Mouse (Mus musculus) kidney, postnatal 0 days (tissue): ENCODE measurements around the gene Ccdc89. TPM values are rescaled to one million over a fixed set of nuclear protein-coding genes. Genes with fewer than 3 reads are reported as not detected.

Experiments used
- ATAC-seq: fragments of 200-750 bp; cut with Nextera tagmentation; replicated peaks from 2 replicates; pipeline ENCODE4 v1.8.0; 2017; ENCODE audit warnings: low read depth, moderate number of reproducible peaks, moderate TSS enrichment, moderate library complexity; ENCODE audit not compliant: low FRiP score
- DNase-seq: peaks from one replicate; pipeline ENCODE4 v3.0.0-alpha.2; 2016; ENCODE audit warnings: low spot score
- H3K27ac ChIP-seq: fragments of 300-500 bp; sonication (generic); 2 replicates; pipeline ENCODE4 v1.5.1; 2014; ENCODE audit warnings: mild to moderate bottlenecking
- H3K27me3 ChIP-seq: fragments of 300-500 bp; sonication (generic); 2 replicates; pipeline ENCODE4 v1.6.1; 2014; ENCODE audit warnings: low read length, mixed read lengths; ENCODE audit not compliant: insufficient read depth
- H3K36me3 ChIP-seq: fragments of 300-500 bp; sonication (generic); 2 replicates; pipeline ENCODE4 v1.6.1; 2014; ENCODE audit warnings: low read length, mixed read lengths; ENCODE audit not compliant: insufficient read depth
- H3K4me1 ChIP-seq: fragments of 300-500 bp; sonication (generic); replicated peaks from 2 replicates; pipeline ENCODE4 v1.6.1; 2014; ENCODE audit warnings: antibody characterized with exemption, low read length, mixed read lengths; ENCODE audit not compliant: insufficient read depth
- H3K4me2 ChIP-seq: fragments of 300-500 bp; sonication (generic); 2 replicates; pipeline ENCODE4 v1.6.1; 2014; ENCODE audit warnings: mild to moderate bottlenecking, low read length, moderate library complexity, mixed read lengths
- H3K4me3 ChIP-seq: fragments of 300-500 bp; sonication (generic); replicated peaks from 2 replicates; pipeline ENCODE4 v1.5.1; 2014; ENCODE audit warnings: low read depth, low read length
- H3K9ac ChIP-seq: fragments of 300-500 bp; sonication (generic); 2 replicates; pipeline ENCODE4 v1.6.1; 2014; ENCODE audit warnings: low read depth, low read length
- H3K9me3 ChIP-seq: fragments of 300-500 bp; sonication (generic); replicated peaks from 2 replicates; pipeline ENCODE4 v1.6.1; 2016; ENCODE audit warnings: low read length, inconsistent platforms, mixed read lengths
- CTCF ChIP-seq: IDR thresholded peaks from 2 replicates; pipeline ENCODE4 v1.5.1; 2016; ENCODE audit warnings: antibody characterized with exemption, low read depth, mild to moderate bottlenecking, moderate library complexity
- WGBS: fragments of 180-500 bp; shearing (Covaris S2); extraction: QIAGEN DNeasy Blood & Tissue Kit; methylation state at CpG from one replicate; pipeline ENCODE4 v1.1.7; 2014; 5-methylcytosine and 5-hydroxymethylcytosine counted together
- polyA plus RNA-seq: library from polyadenylated mRNA; unstranded; fragments of >200 nt; fragmentation: Nextera tagmentation; extraction: Ambion mirVana; gene quantifications from 2 replicates; pipeline ENCODE4 v1.2.1, GENCODE M21; 2015

Ccdc89 gene
- polyA plus RNA-seq, 1 experiment from 2014 or later: 1.0 TPM

GRCm38 (mm10) chr7:90409934-90410333, 16.4 kb upstream of the Ccdc89 start:
- Histone ChIP-seq H3K9me3 (no peaks in the 10 kb centered on the region), H3K4me2 (no peak overlapping the region), H3K27me3 (no peaks in the 10 kb centered on the region), H3K9ac (no peak overlapping the region), H3K4me3 (no peak overlapping the region), H3K4me1 (no peaks in the 10 kb centered on the region), H3K27ac (no peak overlapping the region), H3K36me3 (no peaks in the 10 kb centered on the region)
- peak; percentile 94 for TF ChIP-seq CTCF
- DNase-seq (peak; percentile 82), ATAC-seq (no peak)
- WGBS: 40% methylated on average over 3 of the region's 3 CpGs

GRCm38 (mm10) chr7:90427006-90427405, 629 bp downstream of the Ccdc89 start:
- Histone ChIP-seq H3K4me3 (peak overlapping the region; percentile 25), H3K27ac (no peak overlapping the region), H3K27me3 (no peaks in the 10 kb centered on the region), H3K36me3 (no peaks in the 10 kb centered on the region), H3K4me1 (no peaks in the 10 kb centered on the region), H3K9ac (no peak overlapping the region), H3K4me2 (peak overlapping the region; percentile 62), H3K9me3 (no peaks in the 10 kb centered on the region)
- TF ChIP-seq CTCF: no peak
- WGBS: 62% methylated on average over 9 of the region's 9 CpGs
- ATAC-seq (no peak), DNase-seq (no peak)

DNA sequence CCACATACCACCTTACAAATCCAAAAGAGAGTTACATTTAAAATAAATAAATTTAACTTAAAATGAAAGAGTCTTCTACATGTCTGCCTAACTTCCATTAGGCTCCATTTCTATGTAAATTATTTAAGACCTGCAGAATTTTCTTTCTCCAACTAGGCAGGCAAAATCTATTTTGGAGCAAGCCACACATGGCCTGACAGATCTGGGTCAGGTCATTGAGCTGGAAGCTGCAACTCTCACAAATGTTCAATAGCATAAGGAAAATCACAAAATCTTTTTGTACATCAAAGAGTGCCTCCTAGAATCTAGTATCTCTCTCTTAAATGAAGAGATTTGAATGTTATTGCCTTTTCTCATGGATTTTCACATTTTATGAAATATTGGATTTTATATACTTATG, 5.8 kb downstream of the Ccdc89 start:
- Histone ChIP-seq H3K4me3 (no peak overlapping the region), H3K4me1 (no peaks in the 10 kb centered on the region), H3K27ac (no peak overlapping the region), H3K4me2 (no peak overlapping the region), H3K9me3 (no peaks in the 10 kb centered on the region), H3K9ac (no peak overlapping the region), H3K36me3 (no peaks in the 10 kb centered on the region), H3K27me3 (no peaks in the 10 kb centered on the region)
- no peak for TF ChIP-seq CTCF
- no peak for ATAC-seq
- no peak for DNase-seq

DNA sequence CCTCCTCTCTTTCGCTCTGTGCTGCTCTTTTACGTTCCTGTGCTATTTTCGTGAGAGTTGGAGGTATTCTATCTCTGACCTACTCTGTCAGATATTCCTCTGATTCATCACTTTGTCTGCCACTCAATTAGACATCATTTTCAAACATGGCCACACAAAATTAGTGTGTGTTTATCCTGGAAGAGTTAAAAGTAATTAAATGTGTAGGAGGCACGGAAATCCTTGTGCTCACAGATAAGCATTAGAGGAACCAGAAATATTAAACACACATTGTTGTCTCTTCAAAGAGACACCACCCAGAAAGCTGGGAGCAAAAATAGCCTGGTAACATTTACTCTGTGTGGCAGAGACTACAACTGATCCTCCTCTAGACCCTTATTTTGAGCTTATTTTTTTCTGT, 13.7 kb downstream of the Ccdc89 start:
- 86% methylated on average over 4 of the region's 4 CpGs for WGBS
- TF ChIP-seq CTCF: no peak
- no peak overlapping the region for H3K9ac ChIP-seq

DNA sequence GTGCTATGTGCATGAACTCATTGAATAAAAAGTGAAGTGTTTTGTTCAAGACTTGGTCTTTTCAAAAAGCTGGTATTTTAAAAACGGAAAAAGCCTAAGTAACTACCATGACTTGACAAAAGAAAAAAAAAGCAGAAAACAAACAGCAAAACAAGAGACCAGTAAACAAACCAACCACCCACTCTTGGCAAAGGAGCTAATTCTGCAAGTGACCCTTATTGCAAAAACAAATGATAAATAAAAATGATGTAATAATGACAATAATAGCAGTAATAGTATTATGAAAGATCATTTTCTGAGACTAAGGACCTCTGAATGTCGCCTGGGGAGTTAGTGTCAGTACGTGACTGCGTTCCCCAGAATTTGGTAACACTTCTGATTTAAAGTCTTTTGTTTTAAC, 15.7 kb downstream of the Ccdc89 start:
- peak overlapping the region; percentile 99; the same call in 1 of the 2 replicates for H3K27ac ChIP-seq
- H3K4me1 ChIP-seq: no peaks in the 10 kb centered on the region; the same call in 1 of the 2 replicates
- 8% methylated on average over 4 of the region's 4 CpGs for WGBS
- ATAC-seq: no peak
- DNase-seq: no peak
- no peaks in the 10 kb centered on the region for H3K27me3 ChIP-seq
- TF ChIP-seq CTCF: no peak
- no peaks in the 10 kb centered on the region for H3K36me3 ChIP-seq
- H3K9me3 ChIP-seq: no peaks in the 10 kb centered on the region
- peak overlapping the region; percentile 94 for H3K4me3 ChIP-seq
- H3K9ac ChIP-seq: peak overlapping the region; percentile 98
- peak overlapping the region; percentile 60 for H3K4me2 ChIP-seq

More for the DNA sequence above, 13.7 kb downstream of the Ccdc89 start:
- Histone ChIP-seq H3K9me3 (no peaks in the 10 kb centered on the region), H3K27me3 (no peaks in the 10 kb centered on the region), H3K4me2 (no peak overlapping the region), H3K27ac (no peak overlapping the region), H3K4me1 (no peaks in the 10 kb centered on the region; the same call in 1 of the 2 replicates), H3K4me3 (no peak overlapping the region), H3K36me3 (no peaks in the 10 kb centered on the region)
- DNase-seq: no peak
- ATAC-seq: no peak

DNA sequence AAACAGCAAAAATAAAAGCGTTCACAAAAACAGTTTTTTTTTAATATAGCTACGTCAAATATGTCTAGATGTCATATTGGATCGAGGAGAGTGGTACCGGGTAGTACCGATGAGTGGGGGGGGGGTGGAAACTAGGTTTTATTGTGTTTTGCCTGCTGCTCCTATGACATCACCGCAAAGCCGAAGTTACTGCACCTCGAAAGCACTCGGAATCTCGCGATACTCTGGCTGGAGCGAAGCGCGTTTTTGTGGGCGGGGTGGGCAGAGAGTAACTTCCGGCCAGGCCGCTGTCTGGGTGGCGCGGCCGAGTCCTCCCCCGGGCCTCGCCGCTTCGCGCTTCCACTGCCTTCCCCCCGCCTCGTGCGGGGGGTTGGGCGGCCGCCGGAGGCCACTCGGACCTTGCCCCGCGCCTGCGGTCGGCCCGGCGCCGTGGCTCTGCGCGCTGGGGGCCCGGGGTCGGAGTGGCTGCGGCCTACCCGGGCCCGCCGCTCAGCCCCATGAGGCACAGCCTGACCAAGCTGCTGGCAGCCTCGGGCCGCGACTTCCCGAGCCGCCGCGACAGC, 16.2 kb downstream of the Ccdc89 start, which contains the start of gene Crebzf:
TSS of gene Crebzf (plus strand) at position 212 of the 563 bp plus-strand sequence.
- Histone ChIP-seq H3K27ac (peak within 1 kb of the TSS; percentile 99), H3K36me3 (0 out of 2 replicates have a peak, but pooled peaks cover 2% of the 10 kb centered on the region), H3K27me3 (no peaks in the 10 kb centered on the region), H3K9ac (peak within 1 kb of the TSS; percentile 98), H3K4me2 (peak within 1 kb of the TSS; percentile 60), H3K4me3 (peak within 1 kb of the TSS; percentile 94), H3K9me3 (no peaks in the 10 kb centered on the region), H3K4me1 (no peaks in the 10 kb centered on the region; the same call in 1 of the 2 replicates)
- under 1% methylated on average over 54 of the region's 54 CpGs for WGBS
- ATAC-seq: peak; percentile 95
- TF ChIP-seq CTCF: no peak
- peak; percentile 99 for DNase-seq
